In genomic region chr6:120835474-120836374, GRCm38 (mm10) we compare ENCODE assay signal across 7 mouse cellular contexts. TPM values are rescaled to one million over a fixed set of nuclear protein-coding genes. Genes with fewer than 3 reads are reported as not detected.
DNase-seq lines count a peak whose midpoint lies in the region; ATAC-seq and TF ChIP-seq lines count a peak whose summit lies in the region.

Bcl2l13 (plus strand) TSS chr6:120836212.

- H3K27me3 ChIP-seq in embryonic facial prominence, embryonic 12.5 days, result no peaks in the 10 kb centered on the region
- H3K27me3 ChIP-seq in kidney, adult 2 months (replicated peaks; ENCODE audit: control insufficient read depth, insufficient read depth, low read length), result no peaks in the 10 kb centered on the region
- H3K27me3 ChIP-seq in limb, embryonic 12.5 days, result no peaks in the 10 kb centered on the region
- H3K27me3 ChIP-seq in midbrain, embryonic 15.5 days (replicated peaks), result no peaks in the 10 kb centered on the region
- no peaks in the 10 kb centered on the region for H3K27me3 ChIP-seq in spleen, adult 2 months (ENCODE audit: control insufficient read depth, insufficient read depth, low read length)

- H3K4me1 ChIP-seq in embryonic facial prominence, embryonic 12.5 days, result peaks cover 5% of the 10 kb centered on the region; the same call in 1 of the 2 replicates
- H3K4me1 ChIP-seq in kidney, adult 2 months (ENCODE audit: control insufficient read depth, insufficient read depth, low read length), result no peaks in the 10 kb centered on the region
- peaks cover 8% of the 10 kb centered on the region for H3K4me1 ChIP-seq in limb, embryonic 12.5 days (replicated peaks)
- H3K4me1 ChIP-seq in midbrain, embryonic 15.5 days, result peaks cover 17% of the 10 kb centered on the region
- no peaks in the 10 kb centered on the region for H3K4me1 ChIP-seq in spleen, adult 2 months (ENCODE audit: control insufficient read depth, insufficient read depth, insufficient read length)

- peak; percentile 47 for TF ChIP-seq CTCF in kidney, adult 2 months (conservative IDR thresholded peaks at IDR 0.05; ENCODE audit: insufficient read depth, insufficient read length, low read depth, low read length)
- TF ChIP-seq CTCF in spleen, adult 2 months (IDR thresholded peaks at IDR 0.05; ENCODE audit: extremely low read depth, insufficient read depth, insufficient read length, insufficient replicate concordance), result peak; percentile 23; the same call in 1 of the 2 replicates

- H3K9me3 ChIP-seq in embryonic facial prominence, embryonic 12.5 days, result no peaks in the 10 kb centered on the region
- H3K9me3 ChIP-seq in limb, embryonic 12.5 days, result no peaks in the 10 kb centered on the region
- no peaks in the 10 kb centered on the region for H3K9me3 ChIP-seq in midbrain, embryonic 15.5 days

- H3K27ac ChIP-seq in embryonic facial prominence, embryonic 12.5 days, result peak within 1 kb of the TSS; percentile 96
- peak within 1 kb of the TSS; percentile 90 for H3K27ac ChIP-seq in kidney, adult 2 months (ENCODE audit: insufficient read depth, low read depth, low read length)
- peak within 1 kb of the TSS; percentile 96 for H3K27ac ChIP-seq in limb, embryonic 12.5 days
- H3K27ac ChIP-seq in midbrain, embryonic 15.5 days, result peak within 1 kb of the TSS; percentile 95
- peak within 1 kb of the TSS; percentile 90 for H3K27ac ChIP-seq in spleen, adult 2 months (ENCODE audit: insufficient read depth, low read length)

- peak within 1 kb of the TSS; percentile 95 for H3K9ac ChIP-seq in embryonic facial prominence, embryonic 12.5 days
- peak within 1 kb of the TSS; percentile 95 for H3K9ac ChIP-seq in limb, embryonic 12.5 days (replicated peaks)
- peak within 1 kb of the TSS; percentile 84 for H3K9ac ChIP-seq in midbrain, embryonic 15.5 days

- peak within 1 kb of the TSS; percentile 73 for H3K4me2 ChIP-seq in embryonic facial prominence, embryonic 12.5 days (replicated peaks)
- peak within 1 kb of the TSS; percentile 64 for H3K4me2 ChIP-seq in limb, embryonic 12.5 days
- peak within 1 kb of the TSS; percentile 58 for H3K4me2 ChIP-seq in midbrain, embryonic 15.5 days

- WGBS in embryonic facial prominence, embryonic 12.5 days, result 6% methylated on average over 40 of the region's 40 CpGs
- WGBS in kidney, adult 2 months, result 3% methylated on average over 40 of the region's 40 CpGs
- 5% methylated on average over 40 of the region's 40 CpGs for WGBS in limb, embryonic 12.5 days
- 4% methylated on average over 40 of the region's 40 CpGs for WGBS in midbrain, embryonic 15.5 days
- WGBS in spleen, adult 2 months, result 3% methylated on average over 40 of the region's 40 CpGs

- H3K36me3 ChIP-seq in embryonic facial prominence, embryonic 12.5 days, result 0 out of 2 replicates have a peak, but pooled peaks cover 7% of the 10 kb centered on the region
- H3K36me3 ChIP-seq in kidney, adult 2 months (ENCODE audit: control insufficient read depth, insufficient read depth, low read length), result no peaks in the 10 kb centered on the region
- no peaks in the 10 kb centered on the region; the same call in 1 of the 2 replicates for H3K36me3 ChIP-seq in limb, embryonic 12.5 days
- H3K36me3 ChIP-seq in midbrain, embryonic 15.5 days (replicated peaks), result no peaks in the 10 kb centered on the region
- H3K36me3 ChIP-seq in spleen, adult 2 months (ENCODE audit: control insufficient read depth, insufficient read depth, low read length), result no peaks in the 10 kb centered on the region

- DNase-seq in adrenal gland, postnatal 14 days, result peak; percentile 99
- DNase-seq in heart, adult 18-20 months, result peak; percentile 96 to 99
- peak; percentile 98 for DNase-seq in kidney, adult 2 months
- peak; percentile 77 to 89 for DNase-seq in spleen, adult 2 months (ENCODE audit: low read depth in 1 of 2, low spot score in 2 of 2)

- peak; percentile 84 for TF ChIP-seq POLR2A in kidney, adult 2 months (IDR thresholded peaks at IDR 0.05; ENCODE audit: low read depth, low read length)
- TF ChIP-seq POLR2A in spleen, adult 2 months (IDR thresholded peaks at IDR 0.05; ENCODE audit: low read depth, low read length), result peak; percentile 73; the same call in 1 of the 2 replicates

- ATAC-seq in embryonic facial prominence, embryonic 12.5 days (ENCODE audit: insufficient number of reproducible peaks, insufficient read depth, low FRiP score, low TSS enrichment), result peak; percentile 87
- peak; percentile 90 for ATAC-seq in limb, embryonic 12.5 days (ENCODE audit: insufficient number of reproducible peaks, insufficient read depth, low FRiP score, low TSS enrichment, low read depth)
- ATAC-seq in midbrain, embryonic 15.5 days (replicated peaks), result peak; percentile 96

- H3K4me3 ChIP-seq in embryonic facial prominence, embryonic 12.5 days, result peak within 1 kb of the TSS; percentile 95
- H3K4me3 ChIP-seq in kidney, adult 2 months (ENCODE audit: insufficient read depth, low read depth, low read length), result peak within 1 kb of the TSS; percentile 73
- peak within 1 kb of the TSS; percentile 92 for H3K4me3 ChIP-seq in limb, embryonic 12.5 days (replicated peaks)
- peak within 1 kb of the TSS; percentile 76 for H3K4me3 ChIP-seq in midbrain, embryonic 15.5 days
- peak within 1 kb of the TSS; percentile 68 for H3K4me3 ChIP-seq in spleen, adult 2 months (ENCODE audit: extremely low read depth, insufficient read depth, insufficient read length)

RNA-seq across cellular contexts. Expression of gene Bcl2l13, which starts in this region (rescaled TPM):
- 77.2 and 88.2 TPM in 2 replicates for total RNA-seq in adrenal gland, postnatal 14 days (2021)
- 37.1 TPM in 2 replicates for polyA plus RNA-seq in embryonic facial prominence, embryonic 12.5 days (2016; fragmentation: Nextera tagmentation; extraction: Ambion mirVana)
- 10 to 100 TPM; 78.0 to 86.7 TPM for total RNA-seq in heart, adult 18-20 months (2021)
- 23.3 and 27.5 TPM in 2 replicates for polyA plus RNA-seq in kidney, adult 2 months (2012; rRNA removed)
- 34.4 and 43.2 TPM in 2 replicates for polyA plus RNA-seq in limb, embryonic 12.5 days (2016; fragmentation: Nextera tagmentation; extraction: Ambion mirVana)
- 24.2 and 25.1 TPM in 2 replicates for polyA plus RNA-seq in midbrain, embryonic 15.5 days (2015; fragmentation: Nextera tagmentation; extraction: Ambion mirVana)
- 13.5 and 18.0 TPM in 2 replicates for polyA plus RNA-seq in spleen, adult 2 months (2012; rRNA removed)

Comparison
In these comparisons a context has a peak if more than half of its experiments do, and no peak if none do; other contexts are left out.
1. Peak in every context shown above with its lines: DNase-seq, ATAC-seq, H3K4me3 ChIP-seq and H3K27ac ChIP-seq.